Mouse (Mus musculus): ENCODE data around the gene Cnot8.
"Not testable (repeated sequence)": the region's sequence is repeated elsewhere in the genome, so short reads cannot be mapped to it uniquely, and the experiment has no call there.

Gene Cnot8

DNA sequence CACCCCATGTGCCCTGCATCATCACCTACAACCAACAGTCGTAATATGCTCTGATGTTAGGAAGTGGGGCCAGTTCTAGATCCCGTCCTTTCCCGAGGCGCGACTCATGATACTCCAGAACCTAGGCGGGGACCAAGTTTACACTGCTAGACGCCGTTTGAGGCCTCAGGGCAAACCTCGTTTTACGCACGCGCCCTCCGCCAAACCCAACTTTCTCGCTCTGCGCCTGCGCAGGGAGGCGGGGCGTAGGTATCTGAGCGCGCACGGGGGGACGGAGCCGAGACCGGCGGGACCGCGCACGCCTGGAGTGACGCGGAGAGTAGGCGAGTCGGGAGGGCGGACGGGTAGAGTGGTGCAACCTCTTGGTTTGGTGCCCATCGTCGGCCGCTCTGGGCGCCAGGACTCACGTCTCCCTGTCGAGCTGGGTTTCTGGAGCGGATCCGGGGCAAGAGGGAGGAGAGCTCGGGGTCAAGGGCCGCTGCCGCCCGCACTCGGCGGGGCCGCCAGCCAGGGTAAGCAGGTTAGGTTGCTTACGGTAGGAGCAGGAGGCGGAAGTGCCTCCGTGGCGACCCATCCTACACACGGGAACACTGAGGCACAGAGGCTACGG lies at the start of gene Cnot8:
Gene Cnot8, plus strand, starts transcription at position 457 of the 610 bp plus-strand sequence.
- peak; percentile 99 for DNase-seq (ENCODE audit: low read depth)

DNA sequence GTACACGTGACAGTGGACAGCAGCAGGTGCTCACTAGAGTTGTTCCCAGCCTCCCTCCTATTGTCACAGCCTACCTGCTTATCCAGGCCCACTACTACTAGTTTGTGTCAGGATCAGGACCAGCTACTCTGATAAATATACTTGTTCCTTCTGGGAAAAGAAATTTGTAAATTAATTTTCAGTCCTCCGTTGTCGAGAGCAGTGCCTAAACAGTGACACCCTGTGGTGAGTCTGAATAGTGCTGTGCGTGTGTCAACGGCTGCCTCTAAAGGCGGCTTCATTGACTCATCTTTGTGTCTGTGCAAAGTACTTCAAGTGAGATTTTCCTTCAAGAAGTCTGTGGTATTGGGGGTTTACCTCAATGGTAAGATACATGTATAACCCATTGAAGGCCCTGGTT lies 46.5 kb upstream of the Cnot8 start:
- peak; percentile 84 for DNase-seq (ENCODE audit: low read depth)

DNA sequence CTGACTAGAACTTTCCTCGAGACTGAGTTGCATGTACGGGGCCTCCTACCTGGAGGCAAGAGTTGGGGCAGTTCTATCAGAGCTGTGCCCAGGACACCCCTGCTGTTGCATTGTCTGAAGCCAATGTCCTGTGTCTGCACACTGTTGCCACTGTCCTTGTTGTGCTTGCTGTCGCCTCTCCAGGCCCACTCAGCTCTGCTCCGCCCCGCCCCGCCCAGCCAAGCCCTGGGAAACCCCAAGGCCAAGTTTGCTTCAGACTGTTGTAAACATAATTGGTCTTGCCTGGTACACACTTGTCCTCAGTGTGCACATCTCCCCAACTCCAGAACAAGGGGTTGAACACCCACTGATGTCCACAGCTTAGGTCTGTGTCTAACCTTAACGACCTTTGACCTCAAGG lies 44.2 kb upstream of the Cnot8 start:
- not testable (repeated sequence) for DNase-seq (ENCODE audit: low read depth)

DNA sequence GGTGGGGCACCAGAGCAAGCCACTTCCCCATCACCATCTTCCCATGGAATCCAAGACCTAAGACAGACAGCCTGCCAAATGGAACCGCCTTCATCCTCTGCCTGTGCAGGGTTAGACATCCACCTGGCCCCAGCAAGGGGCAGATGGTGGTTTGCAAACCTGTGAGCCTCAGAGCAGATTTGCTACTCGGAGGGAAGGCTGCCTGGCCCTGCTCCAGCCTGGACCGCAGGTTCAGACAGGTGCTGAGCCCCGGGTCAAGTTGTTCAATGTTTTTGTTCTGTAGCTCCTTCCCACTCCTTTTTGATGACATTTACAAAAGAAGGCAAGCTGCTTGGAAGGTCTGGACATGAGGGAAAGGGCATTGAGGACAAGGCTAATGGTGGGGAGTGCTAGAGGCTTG lies 42.7 kb upstream of the Cnot8 start:
- not testable (repeated sequence) for DNase-seq (ENCODE audit: low read depth)

GRCm38 (mm10) chr11:58062586-58062985 lies 41.4 kb upstream of the Cnot8 start:
- no peak for DNase-seq (ENCODE audit: low read depth)

- no peak for DNase-seq (ENCODE audit: low read depth)
Observed at GRCm38 (mm10) chr11:58065025-58065424, 38.9 kb upstream of the Cnot8 start.

GRCm38 (mm10) chr11:58072978-58073377 lies 31.0 kb upstream of the Cnot8 start:
- peak; percentile 71 for DNase-seq (ENCODE audit: low read depth)

GRCm38 (mm10) chr11:58077270-58077669 lies 26.7 kb upstream of the Cnot8 start:
- DNase-seq (ENCODE audit: low read depth), result no peak

GRCm38 (mm10) chr11:58081716-58082115 lies 22.2 kb upstream of the Cnot8 start:
- no peak for DNase-seq (ENCODE audit: low read depth)

DNA sequence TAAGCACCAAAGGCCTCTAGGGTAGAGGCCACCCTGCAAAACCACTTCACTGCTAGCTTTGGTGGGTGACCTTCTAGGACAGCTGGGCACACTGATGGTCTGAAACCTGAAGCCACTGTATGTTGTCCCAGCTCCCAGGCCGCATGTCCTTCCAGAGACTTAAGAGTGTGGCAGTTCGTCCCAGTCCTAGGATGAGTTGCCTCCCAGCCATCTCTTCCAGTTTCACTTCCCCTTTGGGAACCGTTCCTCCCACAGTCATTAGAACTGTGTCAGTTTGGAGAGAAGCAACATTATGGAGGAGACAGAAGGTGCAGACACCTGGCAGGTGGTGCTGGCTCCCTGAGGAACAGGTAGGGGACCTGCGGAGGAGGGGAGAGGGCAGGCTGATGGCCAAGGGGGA lies 11.4 kb upstream of the Cnot8 start:
- no peak for DNase-seq (ENCODE audit: low read depth)

DNA sequence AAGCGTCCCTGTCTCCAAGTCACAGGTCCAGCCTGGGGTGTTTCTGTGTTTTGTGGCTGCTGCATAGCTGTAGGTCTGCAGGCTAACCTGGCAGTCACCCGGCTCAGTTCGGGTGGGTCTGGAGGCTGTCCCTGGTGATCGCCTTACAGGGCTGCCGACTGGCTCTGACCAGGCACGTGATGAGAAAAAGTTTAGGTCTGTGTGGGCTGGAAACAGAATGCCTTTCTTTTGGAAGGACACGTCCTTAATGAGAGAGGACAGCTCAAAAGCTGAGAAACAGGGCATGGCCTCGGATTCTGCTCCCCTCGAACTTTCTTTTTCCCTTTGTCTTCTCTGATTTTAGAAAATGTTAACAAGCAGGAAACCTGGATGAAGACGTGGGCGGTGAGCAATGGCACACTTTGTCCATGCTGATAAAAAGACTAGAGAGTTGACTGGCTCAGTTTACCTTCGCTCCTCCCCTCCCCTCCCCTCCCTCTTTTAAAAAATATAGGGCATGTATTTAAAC lies 10.9 kb upstream of the Cnot8 start, which contains the start of gene Gm12248:
Gene Gm12248, minus strand, starts transcription at position 114 of the 508 bp plus-strand sequence.
- DNase-seq (ENCODE audit: low read depth), result peak; percentile 71

DNA sequence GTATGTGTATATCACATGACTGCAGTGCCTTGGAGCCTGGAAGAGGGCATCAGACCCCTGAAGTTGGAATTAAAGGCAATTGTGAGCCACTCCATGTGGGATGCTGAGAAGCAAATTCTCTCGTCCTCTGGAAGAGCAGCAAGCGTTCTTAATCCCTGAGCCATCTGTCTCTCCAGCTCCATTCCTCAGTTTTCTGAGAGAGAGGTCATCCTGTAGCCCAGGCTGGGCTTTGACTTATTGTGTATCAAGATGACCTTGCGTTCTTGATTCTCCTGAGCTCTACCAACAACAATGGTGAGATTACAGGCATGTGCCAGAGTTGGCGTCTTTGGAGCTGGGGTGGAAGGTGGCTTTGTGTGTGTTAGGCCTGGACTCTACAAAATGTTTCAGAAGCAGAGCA lies 9.2 kb upstream of the Cnot8 start:
- DNase-seq (ENCODE audit: low read depth), result no peak

DNA sequence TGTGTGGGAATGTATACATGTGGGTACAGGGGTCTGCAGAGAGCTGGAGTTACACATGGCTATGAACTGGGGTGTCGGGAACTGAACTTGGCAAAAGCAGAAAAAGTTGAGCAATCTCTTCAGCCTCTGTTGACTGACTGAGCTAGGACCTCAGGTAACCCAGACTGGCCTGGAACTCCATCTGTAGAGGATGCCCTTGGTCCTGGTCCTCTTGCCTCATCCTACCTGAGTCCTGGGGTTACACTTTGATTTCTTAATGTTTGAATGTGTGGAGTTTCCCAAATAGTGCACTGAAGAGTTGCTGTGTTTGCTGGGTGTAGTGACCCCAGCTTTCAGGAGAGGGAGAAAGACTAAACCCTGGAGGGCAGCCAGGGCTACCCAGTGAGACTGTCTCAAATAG lies 8.4 kb upstream of the Cnot8 start:
- no peak for DNase-seq (ENCODE audit: low read depth)

GRCm38 (mm10) chr11:58096160-58096559 lies 7.8 kb upstream of the Cnot8 start:
- DNase-seq (ENCODE audit: low read depth), result no peak

DNA sequence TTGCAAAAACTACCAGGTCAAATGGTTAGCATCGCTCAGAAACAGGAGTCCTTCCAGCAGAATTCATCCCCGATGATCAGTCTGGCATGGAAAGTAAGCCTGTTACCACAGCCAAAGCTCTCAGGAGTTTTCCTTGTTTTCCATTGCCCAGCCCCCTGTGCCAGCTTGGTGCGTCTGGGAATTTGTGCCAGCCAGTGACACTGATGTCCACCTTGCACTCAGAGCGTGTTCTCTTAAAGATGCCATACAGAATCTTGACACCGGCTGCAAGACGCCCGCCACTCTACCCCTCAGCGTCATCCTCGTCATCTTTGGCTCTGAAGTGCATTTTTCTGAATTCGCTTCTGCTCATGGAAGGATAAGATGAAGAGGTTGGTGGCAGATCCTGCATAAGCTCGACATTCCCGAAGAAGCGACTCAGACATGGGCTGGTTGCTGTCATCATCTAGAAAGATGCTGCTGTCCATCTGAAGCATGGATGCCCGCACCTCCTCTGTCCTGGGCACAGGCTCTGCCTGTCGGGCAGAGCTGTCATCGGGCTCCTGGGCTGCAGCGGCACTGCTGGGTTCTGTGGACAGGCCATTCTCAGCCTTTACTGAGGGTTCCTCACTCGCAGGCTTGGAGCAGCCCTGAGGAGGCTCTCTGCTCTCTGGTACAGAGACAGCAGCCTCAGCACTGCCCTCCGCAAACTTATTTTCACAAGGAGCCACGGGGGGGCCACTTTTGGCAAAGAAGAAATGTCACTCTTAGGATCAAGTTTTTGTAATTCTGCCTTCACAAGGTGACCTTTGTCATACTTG lies 6.9 kb upstream of the Cnot8 start:
- no peak for DNase-seq (ENCODE audit: low read depth)

- no peak for DNase-seq (ENCODE audit: low read depth)
Observed at GRCm38 (mm10) chr11:58097621-58098365, 6.2 kb upstream of the Cnot8 start.

DNA sequence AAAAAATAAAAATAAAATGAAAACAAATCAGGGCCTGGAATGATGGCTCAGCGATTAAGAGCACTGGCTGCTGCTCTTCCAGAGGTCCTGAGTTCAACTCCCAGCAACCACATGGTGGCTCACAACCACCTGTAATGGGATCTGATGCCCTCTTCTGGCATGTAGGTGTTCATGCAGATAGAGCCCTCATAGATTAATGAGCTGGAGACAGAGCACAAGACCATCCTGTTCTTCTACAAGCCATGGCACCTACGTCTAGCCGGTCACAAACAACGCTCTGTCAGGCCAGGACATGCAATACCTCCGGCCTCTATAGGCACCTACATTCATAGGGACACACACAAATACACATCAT lies 5.6 kb upstream of the Cnot8 start:
- not testable (repeated sequence) for DNase-seq (ENCODE audit: low read depth)

GRCm38 (mm10) chr11:58100006-58100405 lies 3.9 kb upstream of the Cnot8 start:
- DNase-seq (ENCODE audit: low read depth), result no peak

- no peak for DNase-seq (ENCODE audit: low read depth)
Observed at GRCm38 (mm10) chr11:58101194-58101720, 2.7 kb upstream of the Cnot8 start.

DNA sequence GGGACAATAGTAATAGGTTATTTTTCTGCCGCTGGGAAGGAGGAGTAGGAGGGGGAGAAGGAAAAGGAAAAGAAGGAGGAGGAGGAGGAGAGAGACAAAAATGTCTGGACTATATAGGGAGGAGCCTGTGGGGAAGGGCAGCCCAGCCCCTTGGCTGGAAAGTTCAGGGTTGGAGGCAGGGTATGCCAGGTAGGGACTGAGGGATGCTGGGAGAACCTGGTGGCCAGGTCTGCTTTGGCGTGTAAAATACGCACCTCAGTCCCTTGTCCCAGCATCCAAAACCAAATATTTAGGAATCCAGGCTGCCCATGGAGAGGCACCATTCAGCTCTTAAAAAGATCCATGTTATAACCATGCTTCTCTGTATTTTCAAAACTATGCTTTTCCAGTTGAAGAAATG lies 1.8 kb upstream of the Cnot8 start:
- DNase-seq (ENCODE audit: low read depth), result no peak

DNA sequence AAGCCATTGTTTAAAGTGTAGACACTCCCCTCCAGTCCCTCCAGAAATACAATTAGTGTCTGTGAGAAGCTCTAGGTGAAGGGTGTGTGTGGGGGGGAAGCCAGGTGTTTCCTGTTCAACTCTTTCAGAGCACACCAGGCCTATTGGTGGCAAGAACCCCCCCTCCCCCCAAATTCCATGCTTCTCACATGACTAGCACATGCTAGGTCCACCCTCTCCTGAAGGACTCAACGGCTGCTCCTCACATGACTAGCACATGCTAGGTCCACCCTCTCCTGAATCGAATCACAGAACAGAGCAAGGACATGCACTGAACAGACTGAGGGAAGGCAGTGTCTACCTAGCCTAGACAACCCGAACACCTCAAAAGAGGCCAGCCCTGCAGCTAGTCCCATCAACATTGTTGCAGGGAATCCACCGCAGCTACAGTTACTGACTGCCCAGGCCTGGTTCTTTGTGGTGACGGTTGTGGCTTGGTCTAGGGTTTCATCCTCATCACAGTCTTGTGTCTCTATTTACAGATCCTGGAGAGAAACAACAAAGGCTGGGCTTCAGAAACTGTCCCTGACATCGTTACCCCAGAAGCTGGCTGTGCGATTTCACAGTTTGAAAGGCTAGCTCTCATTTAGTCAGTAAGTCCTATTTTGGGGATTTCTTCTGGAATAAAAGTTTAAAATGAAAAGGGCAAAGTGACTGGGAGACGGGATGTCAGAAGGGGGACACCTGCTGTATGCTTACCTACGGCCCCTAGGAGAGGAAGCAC lies 1.2 kb upstream of the Cnot8 start:
- peak; percentile 39 for DNase-seq (ENCODE audit: low read depth)

GRCm38 (mm10) chr11:58103344-58103653 lies 654 bp upstream of the Cnot8 start:
- no peak for DNase-seq (ENCODE audit: low read depth)
